Mouse (Mus musculus) testis, postnatal 10 days (tissue): Measurements from ENCODE around the gene Trim65.

Source experiments
- DNase-seq: peaks from one replicate; pipeline ENCODE4 v3.0.0; 2021; ENCODE audit warnings: low spot score

Gene Trim65

DNA sequence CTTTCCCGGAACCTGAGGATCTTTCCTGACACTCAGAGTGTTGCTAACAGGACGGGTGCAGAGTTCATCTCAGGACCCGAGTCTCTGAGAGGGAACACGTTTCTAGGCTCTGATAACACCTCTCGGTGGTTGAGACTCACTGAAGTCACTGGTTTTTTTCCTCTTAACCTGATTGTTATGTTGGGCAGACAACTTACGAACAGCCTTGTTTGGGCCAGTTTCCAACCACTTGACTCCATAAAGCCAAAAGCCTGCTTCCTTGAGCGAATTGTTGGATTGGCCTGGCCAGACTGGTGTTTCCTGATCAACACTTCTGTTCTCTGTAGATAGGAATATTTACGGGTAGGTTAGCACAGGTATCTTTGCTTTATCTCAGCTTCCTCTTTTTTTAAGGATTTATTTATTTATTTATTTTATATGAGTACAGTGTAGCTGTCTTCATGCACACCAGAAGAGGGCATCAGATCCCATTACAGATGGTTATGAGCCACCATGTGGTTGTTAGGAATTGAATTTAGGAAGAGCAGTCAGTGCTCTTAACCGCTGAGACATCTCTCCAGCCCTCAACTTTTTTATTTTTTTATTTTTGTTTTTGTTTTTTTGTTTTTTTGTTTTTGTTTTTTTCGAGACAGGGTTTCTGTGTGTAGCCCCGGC lies 42.1 kb downstream of the Trim65 start:
- DNase-seq, result no peak

DNA sequence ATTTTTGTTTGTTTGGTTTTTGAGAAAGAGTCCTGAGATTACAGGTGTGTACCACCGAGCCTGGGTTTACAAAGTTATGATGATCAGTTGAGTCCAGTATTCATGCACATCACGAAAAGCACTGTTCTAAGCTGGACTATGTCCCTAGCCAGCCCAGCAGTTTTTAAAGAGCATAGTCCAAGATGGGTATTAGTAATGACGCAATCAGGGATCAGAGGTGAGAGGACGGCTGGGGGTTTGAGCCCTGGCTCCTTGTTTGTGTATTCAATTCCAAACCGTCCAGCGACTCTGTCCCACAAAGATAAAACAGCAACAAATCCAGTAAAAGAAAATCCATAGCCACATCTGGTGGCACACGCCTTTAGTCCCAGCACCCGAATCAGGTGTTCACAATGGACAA lies 42.7 kb downstream of the Trim65 start:
- no peak for DNase-seq

DNA sequence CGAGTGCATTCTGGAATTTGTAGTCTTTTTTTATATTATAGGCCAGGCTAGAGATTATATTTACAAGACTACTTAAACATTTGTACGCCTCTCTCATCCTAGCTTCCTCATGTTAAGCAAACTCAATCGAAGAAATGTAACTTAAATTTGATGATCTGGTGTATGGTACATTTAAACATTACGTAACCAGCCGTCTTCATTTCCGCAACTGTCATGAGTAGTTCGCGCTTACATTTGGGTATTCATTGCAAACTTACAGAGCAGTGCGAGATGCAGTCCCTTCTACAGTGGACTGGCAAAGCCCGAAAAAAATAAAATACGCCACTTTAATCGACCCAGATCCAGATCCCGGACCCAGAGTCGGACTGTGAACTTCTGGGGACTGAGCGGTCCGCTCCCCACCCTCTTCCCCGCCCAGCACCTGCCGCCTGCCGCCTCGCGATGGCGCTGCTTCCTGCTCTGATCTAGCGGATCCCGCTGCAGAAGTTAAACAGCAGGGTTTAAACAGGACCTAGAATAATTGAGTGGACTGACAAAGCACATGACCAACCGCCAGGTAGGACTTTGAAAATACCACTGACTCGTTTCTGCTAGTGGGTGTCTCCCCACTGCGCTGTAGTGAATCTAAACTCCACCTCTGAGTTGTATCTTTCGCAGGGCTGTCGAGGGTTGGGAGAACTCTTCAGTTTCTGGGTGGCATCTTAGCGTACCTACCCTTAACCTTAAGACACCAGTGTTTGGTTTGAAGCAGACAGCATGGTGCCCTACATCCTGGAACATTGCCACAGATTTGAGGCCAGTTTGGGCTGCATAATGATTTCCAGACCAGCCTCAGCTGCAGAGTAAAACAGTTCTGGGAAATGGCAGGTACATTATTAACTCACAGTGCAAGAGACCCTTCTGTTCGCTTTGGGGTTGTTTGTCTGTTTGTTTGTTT lies 43.5 kb downstream of the Trim65 start:
- DNase-seq, result peak; percentile 96

DNA sequence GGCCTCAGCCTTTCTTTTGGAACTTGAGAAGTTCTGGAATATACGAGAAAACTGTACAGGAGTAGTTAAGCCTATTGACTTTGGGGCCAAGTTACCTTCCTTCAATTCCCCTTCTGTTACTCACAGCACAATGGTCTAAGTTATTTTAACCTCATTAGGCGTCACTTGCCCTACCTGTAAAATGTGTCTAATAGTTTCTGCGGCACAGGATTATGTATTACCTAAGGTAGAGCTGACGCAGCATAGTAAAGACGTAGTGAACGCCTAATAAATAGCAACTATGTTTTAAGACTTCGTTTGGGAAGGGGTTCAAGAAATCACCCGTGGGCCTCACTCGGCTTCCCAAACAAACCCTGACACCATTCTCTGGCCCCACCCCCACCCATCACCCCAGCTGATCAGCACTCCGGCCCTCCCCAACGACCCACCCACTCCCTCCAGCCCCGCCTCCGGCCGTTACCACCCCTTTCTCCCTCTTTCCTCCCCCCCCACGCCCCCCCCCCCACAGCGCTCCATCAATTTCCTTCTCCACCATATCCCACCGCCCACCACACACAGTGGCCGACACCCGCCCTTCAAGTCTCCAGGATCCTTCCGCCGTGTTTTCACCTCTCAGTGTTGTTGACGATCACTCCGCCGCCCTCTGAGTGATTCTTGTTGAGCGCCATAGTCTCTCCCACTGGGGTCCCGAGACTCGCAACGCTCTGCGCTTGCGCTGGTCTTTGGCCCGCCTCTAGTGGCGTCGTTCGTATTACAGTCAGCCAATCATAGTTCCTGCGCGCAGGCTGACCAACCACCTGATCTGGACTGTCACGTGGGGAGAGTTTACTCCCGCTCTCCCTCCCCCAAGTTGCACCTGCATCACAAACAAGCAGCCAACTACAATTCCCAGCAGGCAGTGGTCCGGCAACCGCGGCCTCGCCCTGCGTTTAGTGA lies 44.4 kb downstream of the Trim65 start, which contains the start of gene Wbp2:
Wbp2 (minus strand) TSS at position 738 of the 936 bp plus-strand sequence.
- DNase-seq, result peak; percentile 97

DNA sequence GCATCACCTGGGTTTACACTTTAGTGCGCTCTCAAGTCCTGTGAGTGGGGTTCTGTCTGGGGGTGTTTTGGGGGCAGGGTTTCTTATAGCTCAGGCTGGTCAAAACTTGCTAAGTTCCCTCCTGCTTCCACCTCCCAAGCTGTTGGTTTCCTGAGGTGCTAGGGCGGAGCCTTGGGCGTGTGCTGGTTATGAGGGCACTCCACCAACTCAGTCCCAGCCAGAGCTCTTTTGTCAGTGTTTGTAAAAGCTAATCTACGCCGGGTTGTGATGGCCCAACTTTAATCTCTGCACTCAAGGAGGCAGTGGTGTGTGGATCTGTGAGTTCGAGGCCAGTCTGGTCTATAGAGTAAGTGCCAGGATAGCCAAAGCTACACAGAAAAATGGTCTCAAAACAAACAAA lies 46.8 kb downstream of the Trim65 start:
- no peak for DNase-seq

DNA sequence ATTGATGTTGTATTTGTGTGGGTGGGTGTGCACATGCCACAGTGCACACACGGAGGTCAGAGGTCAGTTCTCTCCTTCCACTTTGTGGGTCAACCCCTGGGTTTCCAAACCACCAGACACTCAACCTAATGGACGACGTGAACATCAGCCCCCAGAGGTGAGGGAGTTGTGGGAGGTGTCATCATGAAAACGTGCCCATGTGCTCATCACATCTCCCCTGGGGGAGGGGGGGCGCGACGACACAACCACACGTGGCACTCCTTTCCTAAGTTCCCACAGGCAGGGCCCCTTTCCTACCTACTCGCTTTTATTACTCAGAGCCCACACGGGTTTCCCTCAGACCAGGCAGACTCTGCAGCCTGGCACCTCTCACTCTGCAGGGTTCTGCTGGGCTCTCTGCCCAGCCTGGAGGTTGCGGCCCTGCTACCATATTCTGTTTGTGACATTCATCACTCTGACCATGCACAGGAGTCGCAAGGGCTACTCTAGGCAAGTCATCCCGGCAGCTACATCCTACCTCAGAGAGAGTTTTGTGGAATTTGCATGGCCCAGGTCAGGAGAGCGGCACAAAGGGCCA lies 47.7 kb downstream of the Trim65 start:
- DNase-seq, result no peak

DNA sequence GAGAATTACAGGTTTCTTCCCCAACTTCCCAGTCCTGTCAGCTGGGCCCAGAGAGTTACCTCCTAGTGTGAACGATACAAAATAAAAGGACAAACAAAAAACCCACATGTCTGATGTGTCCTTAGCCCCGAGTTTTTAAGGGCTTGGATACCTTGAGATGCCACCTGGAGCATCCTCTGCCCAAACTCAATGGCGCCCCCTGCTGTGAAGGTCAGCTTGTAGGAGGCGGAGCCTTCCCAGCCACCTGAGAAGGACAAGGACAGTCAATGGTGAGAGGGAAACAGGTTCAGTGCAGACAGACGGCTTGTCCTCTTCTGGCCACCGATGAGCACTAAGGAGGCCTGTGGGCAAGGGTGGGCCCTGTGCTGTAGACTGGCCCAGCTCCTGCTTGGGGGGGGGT lies 49.8 kb downstream of the Trim65 start:
- DNase-seq, result peak; percentile 82

DNA sequence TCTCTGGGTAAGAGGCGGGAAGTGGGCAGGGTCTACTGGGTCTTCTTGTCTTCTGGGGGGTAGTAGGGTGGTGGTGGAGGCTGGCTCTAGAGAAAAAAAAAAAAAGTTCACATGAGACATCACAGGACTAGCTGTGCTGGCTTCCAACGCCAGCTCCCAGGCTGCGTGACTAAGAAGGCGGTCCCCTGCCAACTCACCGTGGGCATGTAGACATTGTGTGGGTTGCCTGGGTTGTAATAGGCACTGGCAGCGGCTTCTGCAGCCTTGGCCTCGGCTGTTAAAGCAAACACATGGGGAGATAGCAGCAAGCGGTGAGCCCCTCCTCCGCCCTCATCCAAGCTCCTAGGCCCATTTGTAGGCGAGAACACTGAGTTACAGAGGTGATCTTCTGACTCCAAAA lies 51.4 kb downstream of the Trim65 start:
- no peak for DNase-seq

DNA sequence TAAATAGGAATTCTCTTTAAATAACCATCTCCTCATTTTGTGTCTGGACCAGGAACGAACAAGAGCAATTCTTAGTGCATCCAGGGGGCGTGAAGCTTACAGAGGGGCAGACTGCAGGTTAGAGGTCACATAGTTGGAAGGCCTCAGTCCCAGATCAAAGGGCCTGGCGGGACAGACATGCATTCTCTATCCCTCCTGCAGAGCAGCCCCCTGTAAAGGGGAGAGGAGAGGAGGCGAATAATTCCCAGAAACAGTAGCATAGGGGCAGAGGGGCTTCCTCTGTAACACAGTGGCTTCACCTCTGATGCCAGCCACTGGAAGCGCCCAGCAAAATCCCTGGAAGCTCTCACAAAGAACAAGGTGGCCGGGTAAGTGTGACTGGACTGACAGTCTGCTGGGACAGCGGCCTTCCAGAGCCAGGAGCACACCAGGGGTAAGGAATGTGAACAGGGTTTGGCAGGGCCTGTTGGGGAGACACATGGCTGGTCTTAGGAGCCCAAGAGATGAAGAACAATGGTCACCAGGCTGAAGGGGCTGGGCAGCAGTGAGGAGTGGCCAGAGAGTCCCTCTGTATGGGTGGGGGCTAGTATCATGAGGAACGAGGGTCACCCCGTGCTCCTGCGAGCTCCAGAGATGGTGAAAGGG lies 52.1 kb downstream of the Trim65 start:
- no peak for DNase-seq

DNA sequence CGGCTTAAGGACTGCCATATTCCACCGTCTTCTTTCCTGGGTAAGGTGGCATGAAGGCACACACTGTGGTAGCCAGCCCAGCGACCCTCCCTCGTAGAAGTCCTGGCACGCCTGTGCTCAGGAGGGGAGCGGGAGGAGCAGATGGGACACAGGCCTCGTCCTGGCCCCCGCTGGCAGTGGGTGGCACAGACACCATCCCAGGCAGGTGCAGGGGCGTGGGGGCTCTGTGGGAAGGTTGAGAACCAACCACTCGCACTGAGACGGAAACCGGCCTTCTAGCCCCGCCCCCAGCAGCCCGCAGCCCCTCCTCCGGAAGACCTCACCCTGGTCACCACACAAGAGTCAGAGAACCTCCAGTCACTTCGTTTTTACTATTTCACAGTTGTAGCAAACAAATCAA lies 52.7 kb downstream of the Trim65 start:
- peak; percentile 78 for DNase-seq

DNA sequence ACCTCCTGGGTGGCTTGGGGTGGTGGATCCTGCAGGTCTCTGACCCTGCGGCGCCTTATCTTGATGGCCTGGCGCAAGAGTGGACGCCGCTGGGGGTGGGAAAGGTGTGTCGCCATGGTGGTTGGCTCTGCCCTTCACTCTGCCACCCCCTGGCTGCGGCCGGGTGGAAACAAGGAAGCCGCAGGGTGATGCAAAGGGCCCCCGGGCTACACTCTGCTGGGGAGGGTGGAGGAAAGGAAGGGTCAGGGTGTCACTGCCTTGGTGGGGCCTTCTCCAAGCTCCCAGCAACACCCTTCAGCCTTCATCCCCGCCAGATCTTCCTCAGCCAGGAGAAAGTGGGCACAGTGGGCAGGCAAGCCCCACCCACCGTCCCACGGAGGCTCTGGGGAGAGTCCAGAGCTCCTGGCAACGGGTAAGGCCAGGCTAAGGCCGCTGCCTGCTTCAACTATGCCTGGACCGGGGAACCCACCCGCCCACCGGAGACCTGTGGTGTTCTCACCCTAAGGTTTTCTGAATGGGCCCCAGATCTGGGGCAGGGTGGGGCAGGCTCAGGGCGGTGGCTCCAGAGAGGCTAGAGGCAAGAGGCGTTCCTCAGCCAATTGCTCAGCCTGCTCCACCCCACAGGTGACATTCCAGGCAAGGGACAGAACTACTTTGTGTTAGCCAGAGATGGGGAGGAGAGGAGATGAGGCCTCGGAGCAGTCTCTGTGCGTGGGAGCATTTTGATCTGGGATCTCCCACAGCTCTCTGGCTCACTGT lies 53.3 kb downstream of the Trim65 start, which contains the start of gene Unc13d:
Unc13d (minus strand) TSS at position 516 of the 759 bp plus-strand sequence.
- no peak for DNase-seq

DNA sequence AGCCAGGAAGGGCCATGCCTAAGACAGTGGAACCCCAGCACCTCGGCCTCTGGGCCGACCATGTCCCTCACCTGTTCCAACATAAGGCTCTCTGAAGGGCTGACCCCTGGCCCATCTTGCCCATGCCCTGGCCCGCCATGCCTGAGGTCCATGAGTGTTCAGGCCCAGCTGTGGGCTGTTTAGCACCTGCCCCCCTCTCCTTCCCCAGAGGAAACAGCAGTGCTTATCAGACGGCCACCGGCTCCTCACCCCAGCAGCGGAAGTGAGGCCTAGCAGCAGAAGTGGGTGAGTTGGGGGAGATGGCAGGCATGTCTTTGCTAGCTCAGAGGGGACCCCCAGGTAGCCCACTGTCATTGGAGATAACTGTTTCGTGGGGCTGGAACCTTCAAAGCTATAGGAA lies 54.1 kb downstream of the Trim65 start:
- no peak for DNase-seq

DNA sequence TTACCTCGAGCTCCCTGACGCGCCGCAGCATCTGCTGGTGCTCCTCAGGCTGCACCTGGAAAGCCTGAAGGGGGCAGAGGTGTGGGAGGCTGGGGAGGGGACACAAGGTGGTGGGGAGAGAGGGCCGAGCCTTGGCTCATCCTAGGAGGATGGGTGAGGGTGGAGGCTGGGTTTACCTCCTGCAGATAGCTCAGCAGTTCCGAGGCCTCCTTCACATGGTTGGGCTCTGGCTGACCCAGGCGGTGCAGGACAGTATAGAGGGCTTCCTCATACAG lies 54.7 kb downstream of the Trim65 start:
- DNase-seq, result no peak

DNA sequence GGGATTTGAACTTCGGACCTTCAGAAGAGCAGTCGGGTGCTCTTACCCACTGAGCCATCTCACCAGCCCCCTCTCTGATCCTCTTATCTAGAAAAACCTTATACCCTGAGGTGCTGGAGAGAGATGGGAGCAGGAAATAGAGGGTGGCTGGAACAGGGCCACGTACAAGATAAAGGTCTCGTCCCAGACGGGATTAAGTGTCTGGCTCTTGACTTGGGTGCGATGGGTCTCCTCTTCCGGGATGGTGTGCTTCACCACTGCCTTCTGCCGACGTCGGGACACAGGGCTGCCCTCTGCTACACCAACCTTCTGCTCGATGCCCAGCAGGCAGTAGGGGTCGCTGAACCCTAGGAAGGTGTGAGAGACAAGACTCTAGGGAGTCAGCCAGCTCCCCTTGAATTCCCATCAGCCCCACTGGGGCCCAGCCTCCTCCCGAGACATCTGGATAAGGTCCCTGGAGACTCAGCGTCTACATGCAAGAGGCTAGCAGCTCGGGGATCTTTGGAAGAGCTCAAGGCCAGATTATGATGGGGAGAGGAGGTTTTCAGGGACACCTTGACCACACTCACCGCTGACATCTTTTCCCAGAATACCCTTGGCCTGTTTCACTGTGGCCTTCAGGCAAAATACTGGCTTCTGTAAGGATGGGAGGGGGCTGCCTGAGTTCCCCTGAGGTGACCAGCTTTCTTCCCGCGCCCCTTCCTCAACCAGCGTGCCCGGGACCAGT lies 55.2 kb downstream of the Trim65 start:
- peak; percentile 68 for DNase-seq

DNA sequence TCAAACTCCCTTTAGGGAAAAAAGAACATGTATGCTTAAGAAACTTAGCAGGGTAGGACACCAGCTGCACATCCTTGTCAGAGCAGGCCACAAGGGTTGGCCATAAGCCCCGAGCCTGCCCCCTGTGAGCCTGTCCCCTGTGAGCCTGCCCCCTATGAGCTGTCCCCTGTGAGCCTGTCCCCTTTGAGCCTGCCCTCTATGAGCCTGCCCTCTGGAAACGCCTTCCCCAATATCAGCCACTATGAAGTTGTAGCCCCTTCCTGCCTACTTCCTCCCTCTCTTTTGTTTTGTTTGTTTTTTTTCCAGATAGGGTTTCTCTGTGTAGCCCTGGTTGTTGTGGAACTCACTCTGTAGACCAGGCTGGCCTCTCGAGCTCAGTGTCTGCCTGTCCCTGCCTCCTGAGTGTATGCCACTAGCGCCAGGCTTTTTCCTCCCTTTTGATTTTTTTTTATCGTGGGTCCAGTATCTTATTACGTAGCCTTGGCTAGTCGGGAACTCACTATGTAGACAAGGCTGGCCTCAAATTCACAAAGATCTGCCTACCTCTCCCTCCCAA lies 56.4 kb downstream of the Trim65 start:
- no peak for DNase-seq

DNA sequence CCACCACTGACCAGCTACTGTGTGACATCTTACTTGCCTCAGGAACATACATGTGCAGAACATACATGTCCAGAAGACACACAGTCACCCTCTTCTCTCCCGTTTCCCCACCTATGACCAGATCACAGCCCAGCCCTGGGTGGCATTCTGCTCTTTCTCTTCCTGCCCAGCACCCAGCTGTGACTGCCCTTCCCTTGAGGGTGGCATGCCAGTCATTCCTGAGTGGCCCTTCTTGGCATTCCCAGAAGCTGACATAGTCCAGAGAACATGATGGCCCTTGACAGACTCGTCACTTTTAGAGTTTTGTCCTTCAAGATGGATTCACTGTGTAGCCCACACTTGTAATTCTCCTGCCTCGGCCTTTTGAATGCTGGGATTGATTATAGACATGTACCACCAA lies 58.3 kb downstream of the Trim65 start:
- no peak for DNase-seq
